Mouse (Mus musculus) stomach, embryonic 16.5 days (tissue): ENCODE data around the gene 4930469K13Rik. TPM values are rescaled to one million over a fixed set of nuclear protein-coding genes. Genes with fewer than 3 reads are reported as not detected.

Source experiments
- ATAC-seq: fragments of 200-750 bp; cut with Nextera tagmentation; 2 replicates; pipeline ENCODE4 v1.8.0; 2017; ENCODE audit warnings: moderate number of reproducible peaks, moderate TSS enrichment; ENCODE audit not compliant: insufficient read depth, low FRiP score
- H3K27ac ChIP-seq: fragments of 300-500 bp; sonication (generic); 2 replicates; pipeline ENCODE4 v1.5.1; 2014; ENCODE audit warnings: low read length
- H3K27me3 ChIP-seq: fragments of 300-500 bp; sonication (generic); 2 replicates; pipeline ENCODE4 v1.6.1; 2014; ENCODE audit warnings: low read length, control low read depth, mixed read lengths; ENCODE audit not compliant: control insufficient read depth, insufficient read depth
- H3K36me3 ChIP-seq: fragments of 300-500 bp; sonication (generic); 2 replicates; pipeline ENCODE4 v1.6.1; 2014; ENCODE audit warnings: low read length; ENCODE audit not compliant: control insufficient read depth, insufficient read depth
- H3K4me1 ChIP-seq: fragments of 300-500 bp; sonication (generic); 2 replicates; pipeline ENCODE4 v1.6.1; 2014; ENCODE audit warnings: low read length, control low read depth, mixed read lengths; ENCODE audit not compliant: control insufficient read depth, insufficient read depth
- H3K4me2 ChIP-seq: fragments of 300-500 bp; sonication (generic); 2 replicates; pipeline ENCODE4 v1.6.1; 2014; ENCODE audit warnings: low read depth, low read length, mixed read lengths
- H3K4me3 ChIP-seq: fragments of 300-500 bp; sonication (generic); replicated peaks from 2 replicates; pipeline ENCODE4 v1.5.1; 2014; ENCODE audit warnings: mild to moderate bottlenecking, low read length
- H3K9ac ChIP-seq: fragments of 300-500 bp; sonication (generic); 2 replicates; pipeline ENCODE4 v1.6.1; 2014; ENCODE audit warnings: low read length
- H3K9me3 ChIP-seq: fragments of 300-500 bp; sonication (generic); replicated peaks from 2 replicates; pipeline ENCODE4 v1.6.1; 2016; ENCODE audit warnings: low read length, control low read depth; ENCODE audit not compliant: control insufficient read depth
- WGBS: fragments of 180-500 bp; shearing (Covaris S2); extraction: QIAGEN DNeasy Blood & Tissue Kit; methylation state at CpG from one replicate; pipeline ENCODE4 v1.1.7; 2014; 5-methylcytosine and 5-hydroxymethylcytosine counted together
- polyA plus RNA-seq: library from polyadenylated mRNA; unstranded; fragments of >200 nt; fragmentation: Nextera tagmentation; extraction: Ambion mirVana; gene quantifications from 2 replicates; pipeline ENCODE4 v1.2.1, GENCODE M21; 2015

Gene 4930469K13Rik
- polyA plus RNA-seq, 1 experiment from 2014 or later = not detected

DNA sequence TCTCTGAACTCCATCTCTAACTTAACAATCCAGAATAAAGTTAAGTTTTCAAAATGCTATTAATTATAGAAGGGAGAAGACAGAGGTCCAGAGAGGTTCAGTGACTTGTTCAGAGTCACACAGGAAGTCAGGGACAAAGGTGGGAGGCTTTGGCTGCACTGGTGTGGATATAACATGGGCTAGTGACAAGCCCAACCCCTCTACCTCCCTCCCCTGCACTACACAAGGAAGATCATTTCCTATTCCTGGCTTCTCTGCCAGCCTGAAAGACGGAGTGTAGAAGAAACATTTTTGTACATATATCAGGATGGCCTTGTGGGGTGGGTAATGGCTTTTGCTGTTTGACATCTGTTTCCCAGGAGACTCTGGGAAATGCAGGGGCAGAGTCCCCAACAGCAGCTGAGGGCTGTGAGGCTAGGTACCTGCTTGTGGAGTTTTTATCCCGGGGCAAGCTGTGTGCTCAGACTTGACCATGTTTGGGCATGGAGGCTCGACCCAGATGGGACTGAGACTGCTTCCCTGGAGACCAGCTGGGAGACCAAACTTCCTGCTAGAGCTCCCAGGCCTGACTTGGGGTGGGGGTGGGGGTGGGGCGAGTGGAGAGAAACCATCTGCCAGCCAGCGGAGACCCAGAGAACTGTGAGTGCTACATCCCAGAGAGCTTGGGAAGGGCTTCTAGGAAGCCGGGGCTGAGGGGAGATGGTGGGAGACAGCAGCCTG is 135.5 kb downstream of the 4930469K13Rik start, which contains the start of gene Kcnmb1:
Kcnmb1 (plus strand) TSS at position 326 of the 720 bp plus-strand sequence.
- ATAC-seq = peak; percentile 87
- Histone ChIP-seq H3K4me2 (peak within 1 kb of the TSS; percentile 28; the same call in 1 of the 2 replicates), H3K27ac (peak within 1 kb of the TSS; percentile 85), H3K4me3 (peak within 1 kb of the TSS; percentile 16), H3K27me3 (no peaks in the 10 kb centered on the region), H3K9ac (0 out of 2 replicates have a peak within 1 kb of the TSS, but pooled peaks have one; percentile 3), H3K4me1 (0 out of 2 replicates have a peak, but pooled peaks cover 7% of the 10 kb centered on the region), H3K9me3 (no peaks in the 10 kb centered on the region), H3K36me3 (no peaks in the 10 kb centered on the region)
- WGBS = 14% methylated on average over 6 of the region's 6 CpGs

GRCm38 (mm10) chr11:33962178-33962577 is 136.2 kb downstream of the 4930469K13Rik start:
- 37% methylated on average over 7 of the region's 7 CpGs for WGBS
- Histone ChIP-seq H3K9me3 (no peaks in the 10 kb centered on the region), H3K4me3 (no peak overlapping the region), H3K27me3 (no peaks in the 10 kb centered on the region), H3K27ac (peak overlapping the region; percentile 85), H3K4me1 (0 out of 2 replicates have a peak, but pooled peaks cover 7% of the 10 kb centered on the region), H3K9ac (no peak overlapping the region), H3K36me3 (no peaks in the 10 kb centered on the region), H3K4me2 (no peak overlapping the region)
- ATAC-seq = no peak

DNA sequence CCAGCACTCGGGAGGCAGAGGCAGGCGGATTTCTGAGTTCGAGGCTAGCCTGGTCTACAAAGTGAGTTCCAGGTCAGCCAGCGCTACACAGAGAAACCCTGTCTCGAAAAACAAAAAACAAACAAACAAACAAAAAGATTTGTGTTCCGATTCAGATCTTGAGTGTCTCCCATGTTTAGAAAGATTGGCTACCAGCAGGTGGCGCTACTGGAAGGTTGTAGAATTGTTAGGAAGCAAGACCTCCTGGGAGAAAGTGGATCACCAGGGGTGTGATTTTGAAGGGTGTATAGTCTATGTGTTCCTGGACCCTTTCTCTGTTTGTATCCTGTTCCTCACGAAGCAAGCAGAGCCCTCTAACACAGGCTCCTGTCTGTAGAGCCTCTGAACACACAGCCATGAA is 139.6 kb downstream of the 4930469K13Rik start:
- ATAC-seq = no peak
- H3K27ac ChIP-seq = no peak overlapping the region
- no peaks in the 10 kb centered on the region for H3K36me3 ChIP-seq
- no peak overlapping the region for H3K9ac ChIP-seq
- H3K4me2 ChIP-seq = no peak overlapping the region
- no peaks in the 10 kb centered on the region for H3K9me3 ChIP-seq
- no peak overlapping the region for H3K4me3 ChIP-seq
- H3K4me1 ChIP-seq = 0 out of 2 replicates have a peak, but pooled peaks cover 7% of the 10 kb centered on the region
- 77% methylated on average over 8 of the region's 8 CpGs for WGBS
- H3K27me3 ChIP-seq = no peaks in the 10 kb centered on the region

GRCm38 (mm10) chr11:33957595-33957994 is 140.8 kb downstream of the 4930469K13Rik start:
- Histone ChIP-seq H3K36me3 (no peaks in the 10 kb centered on the region), H3K4me2 (no peak overlapping the region), H3K9me3 (no peaks in the 10 kb centered on the region), H3K4me1 (0 out of 2 replicates have a peak, but pooled peaks cover 3% of the 10 kb centered on the region), H3K9ac (no peak overlapping the region), H3K27ac (peak overlapping the region; percentile 6; the same call in 1 of the 2 replicates), H3K4me3 (no peak overlapping the region), H3K27me3 (no peaks in the 10 kb centered on the region)
- 77% methylated on average over 6 of the region's 6 CpGs for WGBS
- ATAC-seq = no peak

DNA sequence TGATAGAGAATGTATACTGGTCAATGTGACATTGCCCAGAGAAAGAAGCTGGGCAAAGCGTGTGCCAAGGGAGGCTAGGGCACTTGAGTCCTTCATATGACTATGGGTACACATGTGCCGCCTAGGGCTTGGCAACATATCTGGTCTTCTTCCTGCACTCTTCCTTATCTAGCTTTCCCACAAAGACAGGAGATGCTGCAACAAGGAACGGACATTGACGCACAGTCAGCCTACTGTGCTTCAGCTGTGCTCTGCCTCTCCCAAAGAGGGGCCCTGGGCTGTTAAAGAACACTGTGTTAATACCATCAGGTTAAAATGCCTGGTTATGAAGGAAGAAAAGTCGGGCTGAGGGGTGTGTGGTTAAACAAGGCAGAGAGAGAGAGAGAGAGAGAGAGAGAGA is 141.7 kb downstream of the 4930469K13Rik start:
- no peaks in the 10 kb centered on the region for H3K9me3 ChIP-seq
- WGBS = 75% methylated on average over 5 of the region's 5 CpGs
- no peaks in the 10 kb centered on the region for H3K36me3 ChIP-seq
- H3K4me2 ChIP-seq = no peak overlapping the region
- H3K27me3 ChIP-seq = no peaks in the 10 kb centered on the region
- H3K27ac ChIP-seq = peak overlapping the region; percentile 10; the same call in 1 of the 2 replicates
- H3K9ac ChIP-seq = no peak overlapping the region
- no peaks in the 10 kb centered on the region for H3K4me1 ChIP-seq
- H3K4me3 ChIP-seq = no peak overlapping the region
- no peak for ATAC-seq

GRCm38 (mm10) chr11:33955982-33956381 is 142.4 kb downstream of the 4930469K13Rik start:
- Histone ChIP-seq H3K27me3 (no peaks in the 10 kb centered on the region), H3K4me3 (no peak overlapping the region), H3K27ac (no peak overlapping the region), H3K9ac (no peak overlapping the region), H3K36me3 (no peaks in the 10 kb centered on the region), H3K9me3 (no peaks in the 10 kb centered on the region), H3K4me1 (no peaks in the 10 kb centered on the region), H3K4me2 (no peak overlapping the region)
- WGBS = 56% methylated on average over 4 of the region's 4 CpGs
- ATAC-seq = peak; percentile 50; the same call in 1 of the 2 replicates

DNA sequence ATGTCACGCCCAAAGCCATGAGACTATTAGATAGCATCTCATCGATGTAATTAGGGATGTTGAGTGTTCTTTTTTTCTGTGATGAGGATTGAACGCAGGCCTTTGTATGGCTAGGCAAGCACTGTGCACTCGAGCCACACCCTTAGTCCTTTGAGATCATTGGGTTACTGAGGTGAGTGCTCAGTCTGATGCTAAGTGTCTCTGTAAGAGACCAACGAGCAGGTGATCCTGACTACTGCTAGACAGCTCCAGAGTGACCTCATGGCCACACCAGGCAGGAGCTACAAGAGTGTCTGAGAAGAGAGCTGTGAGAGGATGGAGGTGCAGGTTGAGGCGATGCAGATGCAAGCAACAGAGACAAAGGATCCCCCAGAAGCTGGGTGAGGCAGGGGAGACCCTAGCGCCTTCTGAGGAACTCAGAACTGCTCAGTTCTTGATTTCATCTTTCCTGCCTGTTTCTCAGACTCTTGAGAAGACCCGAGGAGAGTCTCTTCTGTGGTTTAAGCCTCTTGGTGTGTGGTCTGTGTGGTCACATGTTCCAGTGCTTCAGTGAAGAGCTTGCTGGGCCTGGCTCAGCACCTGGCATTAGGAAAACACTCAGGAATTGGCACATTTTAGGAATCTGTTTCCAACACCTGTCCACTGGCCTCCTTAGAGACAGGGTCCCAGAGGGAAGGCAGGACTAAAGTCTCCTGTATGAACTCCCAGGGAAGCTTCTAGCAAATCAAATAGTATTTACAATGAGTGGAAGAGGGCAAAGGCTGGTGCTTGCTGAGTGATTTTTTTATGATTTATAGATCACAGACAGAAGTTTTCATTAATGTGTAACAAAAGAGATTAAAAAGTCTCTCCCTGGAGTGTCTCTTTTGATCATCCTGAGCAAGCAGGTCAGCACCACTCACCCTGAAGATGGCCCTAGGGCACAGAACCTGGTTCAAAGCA is 146.4 kb downstream of the 4930469K13Rik start:
- no peaks in the 10 kb centered on the region; the same call in 1 of the 2 replicates for H3K9me3 ChIP-seq
- H3K4me1 ChIP-seq = no peaks in the 10 kb centered on the region
- 68% methylated on average over 8 of the region's 8 CpGs for WGBS
- H3K4me2 ChIP-seq = no peak overlapping the region
- H3K27ac ChIP-seq = no peak overlapping the region
- ATAC-seq = no peak
- H3K4me3 ChIP-seq = no peak overlapping the region
- H3K36me3 ChIP-seq = no peaks in the 10 kb centered on the region
- H3K9ac ChIP-seq = no peak overlapping the region
- no peaks in the 10 kb centered on the region for H3K27me3 ChIP-seq

- Histone ChIP-seq H3K4me1 (no peaks in the 10 kb centered on the region), H3K27ac (no peak overlapping the region)
- ATAC-seq = no peak
Measured at GRCm38 (mm10) chr11:33951155-33951554, 147.2 kb downstream of the 4930469K13Rik start.

More at GRCm38 (mm10) chr11:33951155-33951554, 147.2 kb downstream of the 4930469K13Rik start:
- no peak overlapping the region for H3K9ac ChIP-seq
- H3K9me3 ChIP-seq = no peaks in the 10 kb centered on the region; the same call in 1 of the 2 replicates
- no peaks in the 10 kb centered on the region for H3K27me3 ChIP-seq
- H3K4me3 ChIP-seq = no peak overlapping the region
- no peaks in the 10 kb centered on the region for H3K36me3 ChIP-seq
- H3K4me2 ChIP-seq = no peak overlapping the region
- 49% methylated on average over 5 of the region's 5 CpGs for WGBS
